Mouse (Mus musculus) lung, adult 18-20 months (tissue): ENCODE measurements around the gene Epas1.

ENCODE experiments used
- DNase-seq, 2 experiments: peaks; one replicate each; pipeline ENCODE4 v3.0.0; 2022; ENCODE audit warnings: mixed read lengths in 2 of 2

Gene Epas1

DNA sequence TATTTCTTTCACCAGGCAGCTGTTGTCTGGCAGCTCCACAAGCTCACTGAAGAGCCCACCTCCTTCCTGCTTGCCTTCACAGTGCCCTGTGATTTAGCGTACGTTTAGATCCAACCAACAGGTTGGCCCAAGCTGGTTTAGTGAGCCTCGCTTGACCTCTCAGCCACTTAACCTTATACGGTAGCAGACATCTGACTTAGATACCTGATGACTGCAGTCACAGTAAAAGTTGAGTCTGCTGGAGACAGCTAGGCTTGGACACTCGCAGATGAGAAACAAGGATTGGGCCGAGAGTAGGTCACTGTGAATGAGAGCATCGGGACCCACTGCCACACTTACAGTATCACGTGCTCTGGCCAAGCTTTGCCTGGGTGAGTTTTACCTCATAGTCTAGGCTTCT lies 38.4 kb downstream of the Epas1 start:
- no peak for DNase-seq

DNA sequence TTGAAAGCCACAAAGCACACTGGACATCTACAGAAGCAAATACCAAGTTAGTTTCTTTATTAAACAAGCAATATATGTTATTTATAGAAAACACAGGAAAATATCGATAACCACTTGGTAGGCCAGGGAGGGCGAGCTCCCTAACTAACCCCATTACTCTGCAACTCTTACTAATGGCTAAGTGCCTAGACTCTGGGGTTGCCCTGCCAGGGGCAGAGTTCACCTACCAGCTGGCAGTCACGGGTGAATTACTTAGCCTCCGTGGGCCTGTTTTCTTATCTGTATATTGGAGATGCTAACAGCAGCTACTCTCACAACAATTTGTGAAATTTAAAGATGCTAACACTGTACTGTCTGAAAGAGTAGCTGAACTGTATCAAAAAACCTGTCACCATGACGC lies 42.3 kb downstream of the Epas1 start:
- DNase-seq, result no peak

DNA sequence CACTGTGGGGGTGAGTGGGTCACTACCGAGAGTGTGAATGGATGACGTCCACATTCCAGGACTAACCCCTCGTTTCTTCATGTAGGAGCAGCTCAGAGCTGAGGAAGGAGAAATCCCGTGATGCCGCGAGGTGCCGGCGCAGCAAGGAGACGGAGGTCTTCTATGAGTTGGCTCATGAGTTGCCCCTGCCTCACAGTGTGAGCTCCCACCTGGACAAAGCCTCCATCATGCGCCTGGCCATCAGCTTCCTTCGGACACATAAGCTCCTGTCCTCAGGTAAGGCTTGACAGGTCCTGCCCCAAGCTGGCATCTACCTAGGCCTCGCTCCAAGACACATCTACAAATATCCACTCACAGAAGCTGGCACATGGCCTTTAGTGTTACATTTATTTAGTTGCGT lies 43.5 kb downstream of the Epas1 start:
- no peak for DNase-seq

DNA sequence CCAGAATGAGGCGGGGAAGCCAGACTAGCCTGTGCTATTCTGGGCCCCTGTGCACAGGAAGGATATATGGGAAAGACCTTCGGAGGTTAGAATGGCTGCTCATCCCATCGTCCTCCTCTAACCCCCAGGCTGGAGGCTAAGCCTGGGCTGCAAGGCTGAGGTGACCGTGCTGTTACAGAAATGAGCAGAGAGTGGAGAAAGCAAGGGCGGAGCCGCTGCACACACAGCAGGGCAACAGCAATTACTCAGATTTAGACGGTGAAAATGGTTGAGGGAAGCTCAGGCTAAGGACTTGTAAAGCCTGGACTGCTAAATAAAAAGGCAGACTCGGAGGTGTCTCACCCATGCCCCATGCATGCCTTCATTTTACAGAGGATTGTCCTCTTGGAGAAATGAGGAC lies 45.0 kb downstream of the Epas1 start:
- DNase-seq, result no peak

DNA sequence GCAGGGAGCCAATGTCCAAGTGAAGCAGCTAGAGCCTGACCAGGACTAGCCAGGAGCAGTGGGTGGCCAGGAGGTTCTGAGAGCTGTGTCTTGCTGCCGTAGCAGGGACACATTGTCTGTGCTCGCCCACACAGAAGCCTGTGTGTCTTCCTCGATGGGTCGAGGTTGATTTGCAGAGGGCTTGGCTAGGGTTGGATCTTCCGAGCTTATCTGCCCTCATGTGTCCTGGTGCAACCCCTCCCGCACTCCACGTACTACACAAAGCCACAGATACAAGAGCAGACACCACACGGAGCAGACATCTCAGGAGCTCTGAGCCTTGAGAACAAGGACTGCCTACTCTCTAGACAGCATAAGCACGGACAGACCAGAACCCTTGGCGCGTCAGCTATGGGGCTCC lies 45.5 kb downstream of the Epas1 start:
- DNase-seq, result no peak

DNA sequence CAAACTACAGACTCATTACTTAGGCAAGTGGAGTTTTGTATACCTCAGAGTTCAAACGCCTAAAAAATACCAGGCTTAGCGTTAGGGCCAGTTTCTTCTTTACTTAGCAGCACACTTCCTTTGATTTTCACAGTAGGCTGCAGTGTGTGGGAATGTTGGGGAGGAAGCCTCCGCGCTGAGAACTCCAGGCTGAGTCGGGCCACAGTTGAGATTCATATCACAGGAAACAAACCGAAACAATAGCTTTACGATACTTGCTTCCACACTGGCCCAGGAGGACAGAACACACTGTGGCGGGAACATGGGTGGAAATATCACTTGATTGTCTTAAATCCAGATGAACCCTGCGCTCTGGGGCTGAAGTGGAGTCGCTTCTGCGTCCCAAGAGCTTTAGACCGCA lies 47.0 kb downstream of the Epas1 start:
- peak in 1 of 2 experiments; percentile 66 for DNase-seq

DNA sequence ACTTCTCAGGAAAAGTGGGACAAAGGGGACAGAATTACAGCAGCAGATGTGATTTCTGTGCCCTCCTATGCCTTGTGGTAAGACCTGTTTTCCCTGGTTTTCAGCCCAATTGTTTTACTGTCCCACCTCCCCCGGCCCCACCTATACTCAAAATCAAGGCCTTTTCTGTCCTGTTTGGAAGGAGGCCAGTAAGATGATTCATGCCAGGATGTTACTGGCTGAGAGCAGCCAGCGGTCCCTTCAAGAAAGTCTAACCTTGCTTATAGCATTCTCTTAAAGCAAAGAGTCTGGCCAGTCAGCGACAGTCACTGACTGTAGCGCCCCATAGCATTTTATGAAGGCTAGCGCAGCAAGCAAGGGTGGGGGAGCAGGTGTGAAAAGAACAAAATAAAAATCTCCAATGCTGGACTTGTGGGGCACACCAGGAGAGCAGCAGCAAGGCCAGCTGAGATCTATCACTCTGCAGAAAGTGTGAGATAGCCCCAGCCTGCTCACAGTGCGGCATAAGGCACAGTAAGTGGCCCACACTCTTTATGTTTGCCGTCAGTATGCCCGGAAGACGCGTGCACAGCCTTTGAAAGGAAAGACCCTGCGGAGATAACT lies 47.8 kb downstream of the Epas1 start:
- peak in 1 of 2 experiments; percentile 66 for DNase-seq

DNA sequence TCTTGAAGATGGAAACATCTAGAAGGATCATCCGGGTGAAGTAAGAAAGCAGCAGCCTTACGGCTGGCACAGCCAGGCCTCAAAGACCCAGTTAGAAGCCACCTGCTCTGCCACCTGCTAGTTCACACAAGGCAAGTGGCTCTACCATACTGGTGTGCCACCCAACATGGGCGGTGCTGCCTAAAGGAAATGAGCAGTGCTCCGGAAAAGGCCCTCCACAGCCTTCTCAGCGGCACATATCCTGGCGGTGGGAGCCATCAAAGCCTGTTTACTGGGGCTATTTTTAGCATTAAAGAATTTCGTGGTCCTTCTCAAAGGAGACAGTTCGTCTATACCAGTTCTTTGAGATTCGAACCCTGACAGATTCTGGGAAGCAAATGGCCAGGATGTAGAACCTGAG lies 48.4 kb downstream of the Epas1 start:
- DNase-seq, result peak; percentile 67 to 74

DNA sequence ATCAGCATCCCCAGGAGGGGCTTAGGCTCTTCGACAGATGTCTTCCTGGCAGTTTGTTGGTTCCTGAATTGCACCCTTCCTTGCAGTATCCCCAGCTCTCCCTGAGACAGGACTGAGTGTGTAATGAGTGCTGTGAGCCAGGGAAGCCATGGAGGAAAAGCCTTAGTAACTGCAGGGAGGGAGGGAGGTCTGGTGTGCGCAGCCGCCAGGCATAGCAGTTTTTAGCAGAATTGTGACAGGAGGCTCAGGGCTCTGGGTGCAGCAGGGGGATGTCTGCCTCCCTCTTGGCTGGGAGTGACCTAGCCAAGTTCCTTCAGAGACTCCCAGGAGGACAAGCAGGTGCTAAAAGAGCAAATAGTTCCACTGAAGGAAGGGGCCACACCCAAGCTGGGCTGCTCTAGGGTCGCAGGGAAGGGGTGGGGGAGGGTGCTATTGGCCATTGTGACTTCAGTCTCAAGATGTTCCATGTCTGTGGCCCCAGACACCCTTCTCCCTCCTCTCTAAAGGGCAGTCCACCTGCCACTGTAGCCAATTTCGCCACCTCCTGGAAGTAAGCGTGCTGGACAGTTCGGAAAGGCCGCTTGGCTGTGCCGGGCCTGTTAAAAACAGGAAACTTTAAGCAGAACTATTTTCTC lies 49.0 kb downstream of the Epas1 start:
- peak; percentile 57 to 75 for DNase-seq

DNA sequence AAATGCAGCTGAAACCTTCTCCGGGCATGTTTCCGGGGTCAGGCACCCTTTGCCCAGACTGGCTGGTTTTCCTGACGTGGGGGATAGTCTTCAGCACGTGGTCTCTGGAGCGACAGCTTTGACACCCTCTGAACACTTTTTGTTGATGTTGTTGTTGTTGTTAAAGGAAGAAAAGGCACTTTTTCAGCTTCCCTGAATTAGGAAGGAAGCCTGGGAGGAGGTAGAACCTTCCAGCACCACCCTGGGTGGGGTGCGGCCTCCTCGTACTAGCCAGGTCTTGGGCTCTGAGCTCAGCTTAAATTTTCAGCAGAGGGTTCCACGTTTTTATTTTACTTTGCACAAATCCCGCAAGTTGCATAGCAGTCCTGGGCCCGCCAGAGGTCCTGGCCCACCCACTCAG lies 49.6 kb downstream of the Epas1 start:
- no peak for DNase-seq

DNA sequence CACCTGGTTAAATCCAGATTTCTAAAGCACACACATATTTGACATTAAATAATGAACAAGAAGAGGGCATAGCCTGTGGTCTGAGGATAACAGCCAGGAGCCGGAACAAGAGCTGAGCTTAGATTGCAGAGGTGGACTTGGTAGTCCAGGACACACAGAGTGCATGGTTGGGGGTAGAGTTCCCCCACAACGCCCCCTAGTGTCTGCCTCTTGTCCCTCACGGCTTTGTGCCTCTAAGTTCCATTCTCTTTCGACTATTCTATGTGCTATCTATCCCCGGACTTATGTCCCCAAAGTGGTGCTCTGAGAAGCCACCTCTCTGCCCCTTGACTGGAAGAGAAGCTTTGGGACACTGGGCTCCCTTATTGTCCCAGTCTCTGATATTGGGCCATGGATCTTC lies 50.2 kb downstream of the Epas1 start:
- DNase-seq, result no peak

DNA sequence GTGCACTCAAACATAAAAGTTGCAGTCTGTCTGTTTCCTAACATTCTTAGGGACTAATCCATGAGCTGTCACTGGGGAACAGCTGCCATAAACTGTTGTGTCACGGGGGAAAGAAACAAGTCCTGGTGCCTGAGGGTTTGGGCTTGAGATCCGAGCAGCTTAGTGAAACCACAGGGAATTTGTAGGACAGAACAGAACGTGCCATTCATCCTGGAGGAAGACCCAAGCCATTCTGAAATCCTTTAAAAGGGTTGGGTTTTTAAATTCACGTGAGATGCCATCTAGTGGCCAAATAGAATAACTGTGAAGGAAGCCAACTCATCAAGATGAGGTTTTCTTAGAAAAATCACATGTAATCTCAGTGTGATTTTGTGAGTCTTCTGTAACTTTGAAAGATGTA lies 58.5 kb downstream of the Epas1 start:
- no peak for DNase-seq

DNA sequence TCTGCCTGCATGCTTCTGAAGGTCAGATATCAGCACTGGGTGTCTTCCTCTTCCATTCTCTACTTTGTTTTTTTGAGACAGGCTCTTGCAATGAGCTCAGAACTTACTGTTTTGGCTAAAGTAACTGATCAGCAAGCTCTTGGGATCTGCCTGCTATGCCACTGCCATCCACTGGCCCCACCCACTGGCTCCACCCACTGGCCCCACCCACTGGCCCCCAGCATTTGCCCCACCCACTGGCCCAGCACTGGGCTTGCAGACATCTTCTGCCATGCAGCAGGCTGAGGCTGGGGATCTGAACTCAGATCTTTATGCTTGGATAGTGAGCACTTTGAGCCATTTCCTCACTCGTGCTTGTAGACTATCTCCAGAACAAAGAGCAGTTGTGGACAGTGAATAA lies 60.8 kb downstream of the Epas1 start:
- peak in 1 of 2 experiments; percentile 63 for DNase-seq

DNA sequence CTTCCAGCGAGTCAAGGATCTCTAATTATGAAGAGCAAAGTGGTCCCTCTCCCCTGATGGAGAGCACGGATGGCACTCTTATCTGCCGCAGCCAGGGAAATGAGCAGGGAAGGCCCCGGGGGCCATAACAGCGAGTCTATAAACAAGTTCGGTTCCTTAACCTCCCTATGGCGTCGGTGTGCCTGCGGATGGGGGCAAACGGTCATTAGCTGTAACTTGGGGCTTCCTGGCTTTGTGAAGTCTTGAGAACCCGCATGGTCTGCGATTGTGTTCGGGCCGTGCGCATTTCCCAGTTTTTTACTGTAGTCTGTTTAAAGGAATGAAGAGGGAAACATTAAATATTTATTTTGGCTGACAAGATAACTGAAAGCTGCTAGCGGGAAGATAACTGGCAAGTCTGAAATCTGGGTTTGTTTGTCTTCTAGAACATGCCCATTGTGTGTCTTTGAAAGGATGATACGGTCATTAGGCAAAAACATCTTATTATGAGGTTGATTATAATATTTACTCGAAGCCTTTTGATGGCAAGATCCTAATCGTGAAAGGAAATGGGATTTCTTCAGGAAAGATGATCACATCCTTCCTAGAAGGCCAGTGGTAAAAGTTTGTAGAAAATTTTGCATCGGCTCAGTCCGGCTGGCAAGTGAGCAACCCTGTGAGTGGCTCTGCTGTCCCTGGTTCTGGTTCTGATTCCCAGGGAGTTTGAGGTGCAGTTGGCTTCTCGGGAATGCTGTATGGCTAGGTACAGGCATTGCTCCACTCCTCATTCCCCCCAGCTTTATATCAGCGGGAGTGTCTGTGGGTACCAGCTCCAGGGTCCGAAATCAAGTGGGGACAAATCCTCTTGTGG lies 61.7 kb downstream of the Epas1 start:
- DNase-seq, result peak; percentile 78 to 81

DNA sequence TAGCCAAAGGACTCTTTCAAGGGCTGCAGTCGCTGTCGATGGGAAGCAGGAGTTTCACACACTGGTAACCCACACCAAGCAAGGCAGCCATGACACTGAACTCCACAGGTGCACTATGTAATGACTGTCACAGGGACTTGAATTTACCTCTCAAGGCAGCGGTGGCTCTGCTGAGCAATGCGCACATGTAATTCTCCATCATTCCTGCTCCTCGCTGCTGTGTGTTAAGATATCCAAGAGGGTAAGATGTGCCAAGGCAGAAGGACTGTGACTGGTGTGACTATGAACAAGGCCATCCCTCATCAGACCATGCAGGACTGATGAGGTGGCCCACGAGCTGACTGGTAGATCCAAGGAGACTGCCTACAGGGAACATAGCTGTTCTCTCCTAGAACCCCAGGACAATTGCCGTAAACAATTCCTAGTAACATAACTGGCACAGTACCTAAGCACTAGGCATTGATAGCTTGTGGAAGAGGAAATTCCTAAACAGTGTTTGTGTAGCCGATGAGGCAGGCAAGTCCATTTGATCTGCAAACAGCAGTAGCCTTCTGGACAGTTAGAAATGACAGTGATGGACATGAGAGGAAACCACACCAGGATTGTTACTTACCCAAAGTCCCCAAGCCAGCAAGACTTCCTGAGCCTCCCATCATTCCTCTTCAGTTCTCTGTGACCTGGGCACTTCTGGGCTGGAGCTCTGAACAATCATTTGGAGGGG lies 68.7 kb downstream of the Epas1 start:
- DNase-seq, result peak; percentile 10 to 39

DNA sequence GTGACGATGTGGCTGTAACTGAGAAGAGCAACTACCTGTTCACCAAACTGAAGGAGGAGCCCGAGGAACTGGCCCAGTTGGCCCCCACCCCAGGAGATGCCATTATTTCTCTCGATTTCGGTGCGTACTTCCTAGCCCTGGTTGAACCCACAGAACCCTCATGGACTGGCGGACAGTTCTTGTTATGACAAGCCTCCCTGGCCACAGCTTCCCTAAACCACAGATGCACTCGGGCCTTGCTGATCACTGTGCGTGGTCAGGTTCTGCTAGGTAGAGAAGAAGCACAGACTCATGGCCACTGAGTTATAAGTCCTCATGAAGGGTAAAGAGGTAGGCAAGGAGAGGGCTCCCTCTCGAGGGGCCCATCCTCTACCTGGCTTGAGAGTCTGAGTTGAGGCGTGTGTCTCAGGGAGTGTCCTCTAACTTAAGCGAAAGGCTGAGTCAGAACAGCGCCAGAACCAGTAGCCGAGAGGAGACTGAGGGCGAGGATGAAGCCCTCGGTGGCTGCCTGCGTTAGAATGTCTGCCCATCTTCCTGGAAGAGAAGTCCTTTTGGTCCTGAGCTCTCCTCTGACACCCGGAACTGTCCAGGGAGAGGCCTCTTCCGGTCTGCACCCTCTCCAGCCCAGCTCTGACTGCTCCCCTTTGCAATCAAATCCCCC lies 71.1 kb downstream of the Epas1 start:
- DNase-seq, result peak in 1 of 2 experiments; percentile 4

DNA sequence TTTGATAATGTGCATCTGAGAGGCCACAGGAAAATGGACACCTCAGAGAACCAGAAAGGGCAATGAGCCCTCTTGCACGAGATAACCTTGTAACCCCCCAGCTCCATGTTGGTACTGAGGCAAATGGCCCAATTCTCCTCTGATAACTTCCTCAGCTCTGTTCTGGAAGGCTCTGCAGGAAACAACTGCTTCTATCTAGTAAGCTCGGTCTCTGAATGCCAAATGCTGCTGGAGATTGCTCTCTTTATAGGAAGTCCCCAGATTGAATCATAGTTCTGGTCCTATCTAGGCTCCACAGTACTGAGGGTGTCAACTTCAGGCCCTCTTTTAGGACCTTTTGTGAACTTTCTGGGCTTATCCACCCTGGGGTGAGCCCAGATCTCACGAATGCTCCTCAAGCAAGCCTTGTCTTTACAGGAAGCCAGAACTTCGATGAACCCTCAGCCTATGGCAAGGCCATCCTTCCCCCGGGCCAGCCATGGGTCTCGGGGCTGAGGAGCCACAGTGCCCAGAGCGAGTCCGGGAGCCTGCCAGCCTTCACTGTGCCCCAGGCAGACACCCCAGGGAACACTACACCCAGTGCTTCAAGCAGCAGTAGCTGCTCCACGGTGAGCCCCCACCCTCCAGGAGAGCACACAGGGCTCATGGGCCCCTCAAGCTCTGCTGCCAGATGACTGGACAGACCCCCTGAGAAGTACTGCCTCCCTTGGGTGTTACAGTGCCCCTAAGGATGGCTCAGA lies 71.8 kb downstream of the Epas1 start:
- peak in 1 of 2 experiments; percentile 1 for DNase-seq

DNA sequence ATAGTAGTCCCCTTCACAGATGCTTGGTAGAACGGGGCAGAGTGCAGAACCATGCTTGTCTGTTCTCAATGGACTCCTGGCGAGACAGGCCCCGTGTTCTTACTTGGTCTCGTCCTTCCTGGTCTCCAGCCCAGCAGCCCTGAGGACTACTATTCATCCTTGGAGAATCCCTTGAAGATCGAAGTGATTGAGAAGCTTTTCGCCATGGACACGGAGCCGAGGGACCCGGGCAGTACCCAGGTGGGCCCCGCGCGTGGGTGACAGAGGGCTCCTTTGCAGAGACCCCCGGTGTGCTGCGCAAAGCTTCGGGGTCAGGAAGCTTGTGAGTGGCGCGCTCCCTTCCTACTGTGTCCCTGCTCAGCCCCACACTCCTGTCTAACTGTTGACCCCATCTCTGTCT lies 72.9 kb downstream of the Epas1 start:
- no peak for DNase-seq

DNA sequence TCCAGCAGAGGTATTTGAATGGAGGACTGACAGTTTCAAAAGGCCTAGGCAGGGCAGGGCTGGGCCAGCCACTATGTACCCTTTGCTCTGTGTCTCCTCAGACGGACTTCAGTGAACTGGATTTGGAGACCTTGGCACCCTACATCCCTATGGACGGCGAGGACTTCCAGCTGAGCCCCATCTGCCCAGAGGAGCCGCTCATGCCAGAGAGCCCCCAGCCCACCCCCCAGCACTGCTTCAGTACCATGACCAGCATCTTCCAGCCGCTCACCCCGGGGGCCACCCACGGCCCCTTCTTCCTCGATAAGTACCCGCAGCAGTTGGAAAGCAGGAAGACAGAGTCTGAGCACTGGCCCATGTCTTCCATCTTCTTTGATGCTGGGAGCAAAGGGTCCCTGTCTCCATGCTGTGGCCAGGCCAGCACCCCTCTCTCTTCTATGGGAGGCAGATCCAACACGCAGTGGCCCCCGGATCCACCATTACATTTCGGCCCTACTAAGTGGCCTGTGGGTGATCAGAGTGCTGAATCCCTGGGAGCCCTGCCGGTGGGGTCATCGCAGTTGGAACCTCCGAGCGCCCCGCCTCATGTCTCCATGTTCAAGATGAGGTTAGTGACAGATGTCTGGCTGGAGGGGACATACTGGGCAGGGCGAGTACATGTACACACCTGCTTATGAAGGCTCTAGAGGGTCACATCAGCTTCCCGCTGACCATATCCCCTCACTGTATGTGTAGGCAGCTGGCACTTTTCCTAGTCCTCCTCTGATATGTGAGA lies 74.1 kb downstream of the Epas1 start:
- no peak for DNase-seq

DNA sequence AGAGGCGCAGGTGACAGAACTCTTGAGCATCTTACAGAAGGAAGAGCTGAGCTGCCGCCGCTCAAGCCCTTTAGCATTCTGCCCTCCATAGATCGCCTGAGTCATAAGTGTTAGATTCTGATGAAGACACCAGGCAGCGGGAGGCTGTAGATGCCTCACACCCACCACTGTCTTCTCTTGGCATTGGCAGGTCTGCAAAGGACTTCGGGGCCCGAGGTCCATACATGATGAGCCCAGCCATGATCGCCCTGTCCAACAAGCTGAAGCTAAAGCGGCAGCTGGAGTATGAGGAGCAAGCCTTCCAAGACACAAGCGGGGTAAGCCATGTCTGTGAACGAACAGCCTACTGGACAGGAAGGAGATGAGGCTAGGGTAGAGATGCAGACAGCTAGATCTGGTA lies 75.0 kb downstream of the Epas1 start:
- no peak for DNase-seq
